Mouse (Mus musculus) ES-E14 (cell line): Measurements from ENCODE around the gene Kmt5c. TPM values are rescaled to one million over a fixed set of nuclear protein-coding genes. Genes with fewer than 3 reads are reported as not detected.

Source experiments
- DNase-seq: peaks from one replicate; pipeline ENCODE4 v3.0.0-alpha.2; 2013; ENCODE audit warnings: low read depth, low spot score
- H3K27ac ChIP-seq: 2 replicates; pipeline ENCODE4 v1.5.1; 2012; ENCODE audit warnings: low read depth, mild to moderate bottlenecking, low read length, moderate library complexity, mixed read lengths; ENCODE audit not compliant: poor library complexity, insufficient read depth, severe bottlenecking
- H3K36me3 ChIP-seq: 2 replicates; pipeline ENCODE4 v1.6.1; 2012; ENCODE audit warnings: mild to moderate bottlenecking, low read length, moderate library complexity, mixed read lengths; ENCODE audit not compliant: control insufficient read depth, poor library complexity, insufficient read depth, severe bottlenecking
- H3K4me1 ChIP-seq, 2 experiments: fragments of 150-350 bp in 1 of 2; sonication (generic) in 1 of 2; 2 replicates each; pipeline ENCODE4 v1.6.1; 2012; ENCODE audit warnings: low read length in 2 of 2, mild to moderate bottlenecking in 1 of 2, mixed read lengths in 1 of 2; ENCODE audit not compliant: control insufficient read depth in 2 of 2, insufficient read depth in 2 of 2, poor library complexity in 1 of 2
- H3K4me3 ChIP-seq, 2 experiments: fragments of 150-350 bp in 1 of 2; sonication (generic) in 1 of 2; 2 replicates each; pipeline ENCODE4 v1.5.1; 2012; ENCODE audit warnings: low read length in 2 of 2, low read depth in 1 of 2, mild to moderate bottlenecking in 1 of 2, mixed read lengths in 1 of 2; ENCODE audit not compliant: insufficient read depth in 1 of 2, poor library complexity in 1 of 2, severe bottlenecking in 1 of 2
- H3K9ac ChIP-seq: 2 replicates; pipeline ENCODE4 v1.6.1; 2012; ENCODE audit warnings: low read depth, mild to moderate bottlenecking, low read length, mixed read lengths; ENCODE audit not compliant: poor library complexity, insufficient read depth, severe bottlenecking
- H3K9me3 ChIP-seq: fragments of 150-350 bp; sonication (generic); 2 replicates; pipeline ENCODE4 v1.6.1; 2012; ENCODE audit warnings: low read depth, mild to moderate bottlenecking, low read length; ENCODE audit not compliant: control insufficient read depth, insufficient read depth
- CHD2 ChIP-seq: IDR thresholded peaks from 2 replicates; pipeline ENCODE4 v1.6.1; 2014; ENCODE audit warnings: mild to moderate bottlenecking, low read depth, low read length, inconsistent platforms
- HCFC1 ChIP-seq: IDR thresholded peaks from 2 replicates; pipeline ENCODE4 v1.6.1; 2012; ENCODE audit warnings: low read length, inconsistent platforms, borderline replicate concordance; ENCODE audit not compliant: insufficient read depth
- MAFK ChIP-seq: IDR thresholded peaks from 2 replicates; pipeline ENCODE4 v1.6.1; 2014; ENCODE audit warnings: mild to moderate bottlenecking, low read depth, low read length, inconsistent platforms; ENCODE audit not compliant: insufficient read depth
- ZC3H11A ChIP-seq: IDR thresholded peaks from 2 replicates; pipeline ENCODE4 v1.6.1; 2012; ENCODE audit warnings: low read depth, mild to moderate bottlenecking, inconsistent platforms, low read length, borderline replicate concordance
- ZNF384 ChIP-seq: IDR thresholded peaks from 2 replicates; pipeline ENCODE4 v1.6.1; 2012; ENCODE audit warnings: low read depth, low read length, inconsistent platforms
- in situ Hi-C, 2 experiments: fragments of 600-800 bp; cut with MboI; formaldehyde crosslinking; loops; one replicate each; pipeline ENCODE4 v1.15.1; 2025; ENCODE audit warnings: low sequenced_read_pairs in 2 of 2, inconsistent platforms in 1 of 2; ENCODE audit not compliant: unreplicated experiment in 2 of 2
- total RNA-seq: library from RNA; depleted of rRNA; stranded (reverse); fragments of 300-350 nt; gene quantifications from 2 replicates; pipeline ENCODE4 v1.2.3, GENCODE M21; 2012

Gene Kmt5c
- total RNA-seq, 1 experiment = 68.4 TPM

DNA sequence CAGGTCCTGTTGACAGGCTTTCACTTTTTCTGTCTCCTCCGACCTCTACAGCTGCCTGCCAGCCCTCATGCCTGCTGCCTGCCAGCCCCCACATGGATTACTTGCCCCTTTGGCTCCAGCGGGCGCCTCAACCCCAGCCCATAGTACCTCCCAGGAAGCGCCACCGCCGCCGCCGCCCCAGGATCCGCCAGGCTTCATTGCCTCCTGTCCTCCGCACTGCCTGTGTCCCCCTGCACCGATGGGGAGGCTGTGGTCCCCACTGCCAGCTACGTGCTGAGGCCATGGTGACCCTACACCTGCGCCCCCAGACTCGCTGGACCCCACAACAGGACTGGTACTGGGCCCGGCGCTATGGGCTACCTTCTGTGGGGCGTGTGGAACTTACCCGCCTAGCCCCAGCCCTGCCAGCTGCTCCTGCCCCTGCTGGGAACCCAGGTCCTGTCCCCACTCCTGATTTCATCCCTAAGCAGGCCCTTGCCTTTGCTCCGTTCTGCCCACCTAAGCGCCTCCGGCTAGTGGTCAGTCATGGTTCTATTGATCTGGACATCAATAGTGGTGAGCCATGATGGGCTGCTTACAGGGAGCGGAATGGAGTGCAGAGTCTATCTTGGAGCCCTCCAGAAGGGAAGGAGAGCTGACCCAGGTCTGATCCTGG is 6.5 kb downstream of the Kmt5c start:
- H3K9ac ChIP-seq = no peak overlapping the region; the same call in 1 of the 2 replicates
- H3K36me3 ChIP-seq = peaks cover 53% of the 10 kb centered on the region
- H3K4me1 ChIP-seq = peaks cover 2 to 28% of the 10 kb centered on the region in 2 experiments; a peak in 2 of 4 replicates
- no peaks in the 10 kb centered on the region for H3K9me3 ChIP-seq
- in situ Hi-C loops = no loop called here
- DNase-seq = no peak
- H3K27ac ChIP-seq = no peak overlapping the region
- H3K4me3 ChIP-seq = peak overlapping the region in 1 of 2 experiments; percentile 40; a peak in 2 of 4 replicates
- TF ChIP-seq HCFC1 = no peak
- TF ChIP-seq CHD2 = no peak
- TF ChIP-seq ZC3H11A = no peak
- TF ChIP-seq ZNF384 = no peak
- TF ChIP-seq MAFK = no peak

DNA sequence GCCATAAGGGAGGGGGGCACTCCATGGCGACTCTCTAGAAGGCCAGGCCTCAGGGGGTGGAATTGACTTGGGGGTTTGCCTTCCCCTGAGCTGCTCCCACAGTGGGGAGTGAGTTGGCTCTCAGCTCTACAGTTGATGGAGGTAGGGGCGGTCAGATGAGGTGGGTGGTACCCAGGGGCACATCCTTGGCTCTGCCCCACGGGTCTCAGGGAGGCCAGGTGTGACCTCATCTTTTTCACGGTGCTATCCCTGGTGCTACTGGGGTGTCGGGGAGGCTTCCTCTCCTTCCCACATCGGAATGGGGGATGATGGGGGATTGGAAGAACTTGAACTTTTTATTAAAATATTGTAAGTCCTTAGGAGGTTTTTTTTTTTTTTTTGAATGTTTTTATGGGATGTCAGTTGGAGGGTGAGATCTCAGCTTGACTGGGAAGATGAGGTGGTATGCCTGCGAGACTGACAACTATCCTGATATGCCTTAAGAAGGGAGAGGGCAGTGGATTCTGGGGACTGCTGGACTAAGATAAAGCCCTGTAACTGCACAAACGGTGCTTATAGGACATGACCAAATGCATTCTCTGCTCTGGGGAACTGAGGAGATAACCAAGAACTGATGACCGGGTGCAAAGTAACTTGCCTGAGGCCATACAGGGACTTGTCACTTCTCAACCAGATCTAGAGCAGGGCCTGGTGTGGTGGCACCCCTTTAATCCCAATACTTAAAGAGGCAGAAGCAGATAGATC is 7.4 kb downstream of the Kmt5c start:
- in situ Hi-C loops = no loop called here
- no peak overlapping the region for H3K9ac ChIP-seq
- H3K4me3 ChIP-seq = no peak overlapping the region
- no peak overlapping the region for H3K27ac ChIP-seq
- peaks cover 2 to 24% of the 10 kb centered on the region in 2 experiments; a peak in 2 of 4 replicates for H3K4me1 ChIP-seq
- DNase-seq = no peak
- no peaks in the 10 kb centered on the region for H3K9me3 ChIP-seq
- TF ChIP-seq HCFC1 = no peak
- no peak for TF ChIP-seq MAFK
- no peak for TF ChIP-seq ZNF384
- no peak for TF ChIP-seq CHD2
- no peak for TF ChIP-seq ZC3H11A
- H3K36me3 ChIP-seq = peaks cover 46% of the 10 kb centered on the region

DNA sequence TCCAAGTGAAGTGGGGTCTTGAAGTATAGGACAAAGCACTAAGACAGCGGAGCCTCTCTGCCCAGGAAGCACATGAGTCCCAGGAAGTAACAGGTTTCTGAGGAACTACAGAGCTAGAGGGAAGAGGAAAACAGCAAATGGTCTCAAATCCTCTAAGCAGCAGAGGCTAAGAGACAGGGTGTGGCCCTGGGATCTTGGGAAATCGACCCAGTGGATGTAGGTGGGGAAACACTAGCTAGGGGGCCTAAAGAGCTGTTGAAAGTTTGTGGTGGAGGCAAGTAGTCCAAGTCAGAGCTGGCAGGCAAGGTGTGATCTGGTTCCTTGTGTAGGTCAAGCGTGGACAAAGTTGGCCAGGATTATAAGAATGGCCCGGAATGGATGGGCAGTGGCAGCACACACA is 8.4 kb downstream of the Kmt5c start:
- in situ Hi-C loops = no loop called here

GRCm38 (mm10) chr7:4749169-4749568 is 9.3 kb downstream of the Kmt5c start:
- no peak overlapping the region for H3K9ac ChIP-seq
- no peak overlapping the region for H3K4me3 ChIP-seq
- no peaks in the 10 kb centered on the region for H3K9me3 ChIP-seq
- peaks cover 33% of the 10 kb centered on the region for H3K36me3 ChIP-seq
- TF ChIP-seq ZNF384 (no peak), HCFC1 (no peak), MAFK (no peak), ZC3H11A (no peak), CHD2 (no peak)
- H3K27ac ChIP-seq = no peak overlapping the region
- no peak for DNase-seq
- in situ Hi-C loops = no loop called here
- H3K4me1 ChIP-seq = peaks cover 2 to 22% of the 10 kb centered on the region in 2 experiments; a peak in 2 of 4 replicates

More for the DNA sequence above, 8.4 kb downstream of the Kmt5c start:
- DNase-seq = no peak
- peaks cover 37% of the 10 kb centered on the region for H3K36me3 ChIP-seq
- no peak overlapping the region for H3K27ac ChIP-seq
- H3K9ac ChIP-seq = no peak overlapping the region
- peaks cover 2 to 21% of the 10 kb centered on the region in 2 experiments; a peak in 2 of 4 replicates for H3K4me1 ChIP-seq
- H3K9me3 ChIP-seq = no peaks in the 10 kb centered on the region
- H3K4me3 ChIP-seq = no peak overlapping the region
- TF ChIP-seq HCFC1 (no peak), ZNF384 (no peak), ZC3H11A (no peak), CHD2 (no peak)
